Mouse (Mus musculus): ENCODE results near the gene Zfhx3. TPM values are rescaled to one million over a fixed set of nuclear protein-coding genes. Genes with fewer than 3 reads are reported as not detected.
"Not testable (repeated sequence)": the region's sequence is repeated elsewhere in the genome, so short reads cannot be mapped to it uniquely, and the experiment has no call there.

Zfhx3 gene
- polyA plus RNA-seq (2012; rRNA removed) (14.4 and 18.5 TPM in 2 replicates), polyA plus RNA-seq (2014; fragmentation: Nextera tagmentation; extraction: Ambion mirVana) (26.1 and 35.7 TPM in 2 replicates)

- Histone ChIP-seq H3K4me3 (replicated peaks; ENCODE audit: low read length) (peak within 1 kb of the TSS; percentile 32), H3K4me2 (replicated peaks; ENCODE audit: low read depth, low read length, severe bottlenecking) (peak within 1 kb of the TSS; percentile 53), H3K27ac (replicated peaks; ENCODE audit: low read depth, low read length) (peak within 1 kb of the TSS; percentile 67), H3K9me3 (ENCODE audit: control insufficient read depth, low read length) (no peaks in the 10 kb centered on the region), H3K36me3 (ENCODE audit: control insufficient read depth, insufficient read depth, low read length) (no peaks in the 10 kb centered on the region), H3K27me3 (ENCODE audit: control insufficient read depth, insufficient read depth, low read length) (peaks cover 16% of the 10 kb centered on the region; the same call in 1 of the 2 replicates), H3K4me1 (ENCODE audit: control insufficient read depth, insufficient read depth, low read length) (peaks cover 5% of the 10 kb centered on the region; the same call in 1 of the 2 replicates), H3K9ac (ENCODE audit: low read depth, low read length, severe bottlenecking) (peak within 1 kb of the TSS; percentile 57)
- no peak for ATAC-seq (ENCODE audit: low FRiP score, low read depth)
- 13% methylated on average over 11 of the region's 11 CpGs for WGBS
- no peak for TF ChIP-seq POLR2A (IDR thresholded peaks at IDR 0.05; ENCODE audit: borderline replicate concordance, extremely low read depth, insufficient read depth, insufficient read length)
- DNase-seq (ENCODE audit: low spot score): no peak
Measured at GRCm38 (mm10) chr8:107941922-107942694, at the start of gene Zfhx3. TSS of gene Zfhx3 (plus strand) at chr8:107942644.

GRCm38 (mm10) chr8:107918984-107919383, 23.5 kb upstream of the Zfhx3 start:
- no peak overlapping the region for H3K4me3 ChIP-seq (replicated peaks; ENCODE audit: low read length)
- H3K9me3 ChIP-seq (ENCODE audit: control insufficient read depth, low read length): no peaks in the 10 kb centered on the region
- no peak for ATAC-seq (ENCODE audit: low FRiP score, low read depth)
- no peaks in the 10 kb centered on the region for H3K4me1 ChIP-seq (ENCODE audit: control insufficient read depth, insufficient read depth, low read length)
- no peaks in the 10 kb centered on the region for H3K36me3 ChIP-seq (ENCODE audit: control insufficient read depth, insufficient read depth, low read length)
- no peak for DNase-seq (ENCODE audit: low spot score)
- H3K27me3 ChIP-seq (ENCODE audit: control insufficient read depth, insufficient read depth, low read length): no peaks in the 10 kb centered on the region
- no peak overlapping the region for H3K9ac ChIP-seq (ENCODE audit: low read depth, low read length, severe bottlenecking)
- 77% methylated on average over 12 of the region's 12 CpGs for WGBS
- no peak overlapping the region for H3K27ac ChIP-seq (replicated peaks; ENCODE audit: low read depth, low read length)
- H3K4me2 ChIP-seq (replicated peaks; ENCODE audit: low read depth, low read length, severe bottlenecking): no peak overlapping the region
- no peak for TF ChIP-seq POLR2A (IDR thresholded peaks at IDR 0.05; ENCODE audit: borderline replicate concordance, extremely low read depth, insufficient read depth, insufficient read length)

DNA sequence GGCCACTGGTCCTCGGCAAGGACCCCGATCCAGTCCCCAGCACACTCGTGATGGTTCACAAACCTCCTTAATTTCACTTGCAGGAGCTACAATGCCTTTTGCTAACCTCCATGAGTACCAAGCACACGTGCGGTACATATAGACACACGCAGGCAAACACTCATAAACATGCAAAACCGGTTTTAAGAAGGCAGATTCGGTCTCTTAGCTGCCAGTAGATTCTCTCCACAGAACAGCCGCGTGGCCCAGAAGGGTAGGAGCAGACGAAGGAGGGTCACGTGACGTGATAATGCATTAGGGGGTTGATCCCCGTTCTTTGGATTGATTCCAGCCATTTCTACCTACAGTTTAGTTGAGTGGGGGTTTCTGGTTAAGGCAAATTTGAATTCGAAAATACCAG, 16.3 kb upstream of the Zfhx3 start:
- Histone ChIP-seq H3K27me3 (ENCODE audit: control insufficient read depth, insufficient read depth, low read length) (no peaks in the 10 kb centered on the region), H3K9me3 (ENCODE audit: control insufficient read depth, low read length) (no peaks in the 10 kb centered on the region), H3K4me3 (replicated peaks; ENCODE audit: low read length) (no peak overlapping the region), H3K27ac (replicated peaks; ENCODE audit: low read depth, low read length) (no peak overlapping the region), H3K4me2 (replicated peaks; ENCODE audit: low read depth, low read length, severe bottlenecking) (no peak overlapping the region), H3K9ac (ENCODE audit: low read depth, low read length, severe bottlenecking) (no peak overlapping the region), H3K36me3 (ENCODE audit: control insufficient read depth, insufficient read depth, low read length) (no peaks in the 10 kb centered on the region), H3K4me1 (ENCODE audit: control insufficient read depth, insufficient read depth, low read length) (peaks cover 7% of the 10 kb centered on the region; the same call in 1 of the 2 replicates)
- no peak for DNase-seq (ENCODE audit: low spot score)
- TF ChIP-seq POLR2A (IDR thresholded peaks at IDR 0.05; ENCODE audit: borderline replicate concordance, extremely low read depth, insufficient read depth, insufficient read length): no peak
- 79% methylated on average over 15 of the region's 15 CpGs for WGBS
- no peak for ATAC-seq (ENCODE audit: low FRiP score, low read depth)

DNA sequence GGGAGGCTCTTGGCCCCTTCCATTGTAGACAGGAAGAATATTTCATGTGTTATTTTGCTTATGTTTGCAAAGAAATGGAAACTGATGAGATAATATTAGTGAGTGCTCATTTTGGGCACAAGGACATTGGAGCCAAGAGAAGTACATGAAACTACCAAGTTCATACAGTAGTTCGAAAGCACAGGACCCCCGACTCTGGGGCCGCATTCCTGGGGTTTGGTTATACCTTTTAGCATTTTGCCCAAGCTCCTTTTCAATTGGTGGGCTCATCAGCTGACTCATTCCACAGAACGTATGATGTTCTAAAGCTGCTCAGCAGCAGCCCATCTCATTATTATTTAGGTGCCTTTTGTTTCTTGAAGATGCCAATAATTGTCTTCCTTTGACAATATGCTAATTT, 5.7 kb upstream of the Zfhx3 start:
- 91% methylated on average over 4 of the region's 4 CpGs for WGBS
- Histone ChIP-seq H3K4me2 (replicated peaks; ENCODE audit: low read depth, low read length, severe bottlenecking) (no peak overlapping the region), H3K27me3 (ENCODE audit: control insufficient read depth, insufficient read depth, low read length) (no peaks in the 10 kb centered on the region), H3K36me3 (ENCODE audit: control insufficient read depth, insufficient read depth, low read length) (no peaks in the 10 kb centered on the region), H3K4me1 (ENCODE audit: control insufficient read depth, insufficient read depth, low read length) (no peaks in the 10 kb centered on the region), H3K4me3 (replicated peaks; ENCODE audit: low read length) (no peak overlapping the region), H3K9me3 (ENCODE audit: control insufficient read depth, low read length) (no peaks in the 10 kb centered on the region), H3K27ac (replicated peaks; ENCODE audit: low read depth, low read length) (no peak overlapping the region), H3K9ac (ENCODE audit: low read depth, low read length, severe bottlenecking) (no peak overlapping the region)
- DNase-seq (ENCODE audit: low spot score): no peak
- TF ChIP-seq POLR2A (IDR thresholded peaks at IDR 0.05; ENCODE audit: borderline replicate concordance, extremely low read depth, insufficient read depth, insufficient read length): no peak
- ATAC-seq (ENCODE audit: low FRiP score, low read depth): no peak

DNA sequence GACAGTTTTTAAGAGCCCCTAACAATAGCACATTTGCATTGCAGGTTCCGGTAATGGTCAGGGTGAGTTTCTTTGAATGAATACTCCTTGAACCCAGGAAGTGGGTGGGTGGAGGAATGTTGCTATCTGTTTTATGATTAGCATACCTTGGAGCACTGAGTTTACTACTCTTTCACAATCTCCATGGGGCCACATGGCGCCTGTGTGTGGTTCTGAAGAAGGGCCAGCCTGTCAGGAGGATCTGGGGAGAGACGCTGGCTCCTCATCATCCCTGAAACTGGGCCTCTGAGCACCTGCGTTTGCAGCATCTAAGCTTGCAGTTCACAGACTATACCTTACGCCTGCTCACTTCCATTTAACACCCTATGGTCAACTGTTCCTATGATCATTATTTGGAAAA, 4.2 kb upstream of the Zfhx3 start:
- DNase-seq (ENCODE audit: low spot score); H3K27ac ChIP-seq (replicated peaks; ENCODE audit: low read depth, low read length); H3K9ac ChIP-seq (ENCODE audit: low read depth, low read length, severe bottlenecking); H3K4me1 ChIP-seq (ENCODE audit: control insufficient read depth, insufficient read depth, low read length); H3K4me2 ChIP-seq (replicated peaks; ENCODE audit: low read depth, low read length, severe bottlenecking); ATAC-seq (ENCODE audit: low FRiP score, low read depth); H3K9me3 ChIP-seq (ENCODE audit: control insufficient read depth, low read length); H3K4me3 ChIP-seq (replicated peaks; ENCODE audit: low read length); H3K27me3 ChIP-seq (ENCODE audit: control insufficient read depth, insufficient read depth, low read length); H3K36me3 ChIP-seq (ENCODE audit: control insufficient read depth, insufficient read depth, low read length): not testable (repeated sequence)
- 89% methylated on average over 5 of the region's 5 CpGs for WGBS
